Mouse (Mus musculus): ENCODE results near the gene Rpp25l. TPM values are rescaled to one million over a fixed set of nuclear protein-coding genes. Genes with fewer than 3 reads are reported as not detected.

Rpp25l gene
- polyA plus RNA-seq, 1 experiment from 2014 or later: 68.7 TPM

DNA sequence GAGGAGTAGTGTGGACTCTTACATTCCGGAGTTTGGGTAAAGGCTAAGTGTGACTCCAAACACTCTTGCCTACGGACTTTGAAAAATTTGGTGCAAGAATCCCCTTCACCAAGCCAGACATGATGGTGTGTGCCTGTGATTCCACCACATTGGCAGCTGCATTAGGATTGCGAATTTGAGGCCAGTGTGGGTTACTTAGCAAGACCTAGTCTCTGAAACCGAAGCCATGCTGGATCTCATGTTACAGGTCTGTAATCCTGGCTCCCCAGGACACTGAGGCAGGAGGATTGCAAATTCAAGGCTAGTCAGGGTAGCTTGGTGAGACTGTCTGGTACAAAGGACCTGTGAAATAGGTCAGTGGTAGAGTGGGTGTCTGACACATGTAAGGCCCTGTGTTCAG is 45.4 kb upstream of the Rpp25l start:
- H3K4me2 ChIP-seq (ENCODE audit: low read depth, low read length): no peak overlapping the region
- no peak overlapping the region for H3K4me3 ChIP-seq (ENCODE audit: low read depth, low read length)
- no peak overlapping the region for H3K9ac ChIP-seq (ENCODE audit: low read depth, low read length)
- no peaks in the 10 kb centered on the region for H3K27me3 ChIP-seq (replicated peaks; ENCODE audit: control insufficient read depth, insufficient read depth, low read length)
- 0 out of 2 replicates have a peak, but pooled peaks cover 6% of the 10 kb centered on the region for H3K36me3 ChIP-seq (ENCODE audit: control insufficient read depth, insufficient read depth, low read length)
- H3K9me3 ChIP-seq (ENCODE audit: control insufficient read depth, low read length): no peaks in the 10 kb centered on the region
- DNase-seq (ENCODE audit: low spot score) (no peak), ATAC-seq (ENCODE audit: low read depth) (no peak)
- H3K27ac ChIP-seq (replicated peaks; ENCODE audit: low read depth, low read length): no peak overlapping the region; the same call in 1 of the 2 replicates
- 82% methylated on average over 4 of the region's 4 CpGs for WGBS
- H3K4me1 ChIP-seq (ENCODE audit: control insufficient read depth, insufficient read depth, low read length): peaks cover 16% of the 10 kb centered on the region

- 78% methylated on average over 11 of the region's 11 CpGs for WGBS
Measured at GRCm38 (mm10) chr4:41758021-41758420, 44.7 kb upstream of the Rpp25l start.

DNA sequence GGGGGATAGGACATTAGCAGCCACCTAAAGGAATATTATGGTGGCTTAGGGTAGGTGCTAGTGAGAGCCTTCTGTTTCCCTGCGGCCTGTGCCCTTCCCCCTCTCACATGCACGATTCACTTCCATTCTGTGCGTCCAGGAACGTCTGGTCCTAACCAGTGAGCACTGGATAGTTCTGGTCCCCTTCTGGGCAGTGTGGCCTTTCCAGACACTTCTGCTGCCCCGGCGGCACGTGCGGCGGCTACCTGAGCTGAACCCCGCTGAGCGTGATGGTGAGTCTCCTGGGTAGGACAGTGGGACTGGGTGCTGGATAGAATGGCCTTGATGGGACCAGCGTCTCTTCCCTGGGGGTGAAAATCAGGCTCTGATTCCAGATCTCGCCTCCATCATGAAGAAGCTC is 44.0 kb upstream of the Rpp25l start:
- ATAC-seq (ENCODE audit: low read depth): no peak
- 93% methylated on average over 13 of the region's 13 CpGs for WGBS
- DNase-seq (ENCODE audit: low spot score): no peak
- H3K4me2 ChIP-seq (ENCODE audit: low read depth, low read length): no peak overlapping the region
- 0 out of 2 replicates have a peak, but pooled peaks cover 6% of the 10 kb centered on the region for H3K36me3 ChIP-seq (ENCODE audit: control insufficient read depth, insufficient read depth, low read length)
- no peak overlapping the region for H3K4me3 ChIP-seq (ENCODE audit: low read depth, low read length)
- H3K9me3 ChIP-seq (ENCODE audit: control insufficient read depth, low read length): no peaks in the 10 kb centered on the region
- H3K9ac ChIP-seq (ENCODE audit: low read depth, low read length): no peak overlapping the region
- no peak overlapping the region for H3K27ac ChIP-seq (replicated peaks; ENCODE audit: low read depth, low read length)
- H3K4me1 ChIP-seq (ENCODE audit: control insufficient read depth, insufficient read depth, low read length): peaks cover 16% of the 10 kb centered on the region
- H3K27me3 ChIP-seq (replicated peaks; ENCODE audit: control insufficient read depth, insufficient read depth, low read length): no peaks in the 10 kb centered on the region

More at GRCm38 (mm10) chr4:41758021-41758420, 44.7 kb upstream of the Rpp25l start:
- no peaks in the 10 kb centered on the region for H3K27me3 ChIP-seq (replicated peaks; ENCODE audit: control insufficient read depth, insufficient read depth, low read length)
- no peak for ATAC-seq (ENCODE audit: low read depth)
- H3K4me3 ChIP-seq (ENCODE audit: low read depth, low read length): no peak overlapping the region
- H3K36me3 ChIP-seq (ENCODE audit: control insufficient read depth, insufficient read depth, low read length): 0 out of 2 replicates have a peak, but pooled peaks cover 6% of the 10 kb centered on the region
- no peak overlapping the region for H3K9ac ChIP-seq (ENCODE audit: low read depth, low read length)
- no peak for DNase-seq (ENCODE audit: low spot score)
- H3K4me1 ChIP-seq (ENCODE audit: control insufficient read depth, insufficient read depth, low read length): peaks cover 16% of the 10 kb centered on the region
- no peak overlapping the region for H3K27ac ChIP-seq (replicated peaks; ENCODE audit: low read depth, low read length)
- H3K4me2 ChIP-seq (ENCODE audit: low read depth, low read length): no peak overlapping the region
- no peaks in the 10 kb centered on the region for H3K9me3 ChIP-seq (ENCODE audit: control insufficient read depth, low read length)

DNA sequence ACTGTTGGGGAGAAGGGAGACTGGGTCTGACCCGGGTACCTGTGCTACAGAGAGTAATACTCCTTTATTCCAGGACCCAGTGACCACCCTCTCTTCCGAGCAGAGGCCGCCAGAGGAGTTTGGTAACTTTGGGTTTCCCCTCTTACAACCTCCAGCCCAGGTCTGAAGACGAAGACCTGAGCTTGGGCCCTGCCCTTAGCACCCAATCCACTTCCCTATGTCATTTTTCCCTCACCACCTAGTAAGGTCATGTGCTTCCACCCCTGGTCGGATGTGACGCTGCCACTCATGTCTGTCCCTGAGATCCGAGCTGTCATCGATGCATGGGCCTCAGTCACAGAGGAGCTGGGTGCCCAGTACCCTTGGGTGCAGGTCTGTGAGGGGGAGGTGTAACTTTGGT is 43.1 kb upstream of the Rpp25l start:
- no peak for DNase-seq (ENCODE audit: low spot score)
- H3K27me3 ChIP-seq (replicated peaks; ENCODE audit: control insufficient read depth, insufficient read depth, low read length): no peaks in the 10 kb centered on the region
- no peaks in the 10 kb centered on the region for H3K9me3 ChIP-seq (ENCODE audit: control insufficient read depth, low read length)
- peak overlapping the region; percentile 93 for H3K4me2 ChIP-seq (ENCODE audit: low read depth, low read length)
- H3K4me1 ChIP-seq (ENCODE audit: control insufficient read depth, insufficient read depth, low read length): peaks cover 13% of the 10 kb centered on the region
- peak overlapping the region; percentile 79 for H3K4me3 ChIP-seq (ENCODE audit: low read depth, low read length)
- WGBS: 77% methylated on average over 8 of the region's 8 CpGs
- no peak for ATAC-seq (ENCODE audit: low read depth)
- peak overlapping the region; percentile 89; the same call in 1 of the 2 replicates for H3K27ac ChIP-seq (replicated peaks; ENCODE audit: low read depth, low read length)
- 0 out of 2 replicates have a peak, but pooled peaks cover 6% of the 10 kb centered on the region for H3K36me3 ChIP-seq (ENCODE audit: control insufficient read depth, insufficient read depth, low read length)
- H3K9ac ChIP-seq (ENCODE audit: low read depth, low read length): peak overlapping the region; percentile 82

DNA sequence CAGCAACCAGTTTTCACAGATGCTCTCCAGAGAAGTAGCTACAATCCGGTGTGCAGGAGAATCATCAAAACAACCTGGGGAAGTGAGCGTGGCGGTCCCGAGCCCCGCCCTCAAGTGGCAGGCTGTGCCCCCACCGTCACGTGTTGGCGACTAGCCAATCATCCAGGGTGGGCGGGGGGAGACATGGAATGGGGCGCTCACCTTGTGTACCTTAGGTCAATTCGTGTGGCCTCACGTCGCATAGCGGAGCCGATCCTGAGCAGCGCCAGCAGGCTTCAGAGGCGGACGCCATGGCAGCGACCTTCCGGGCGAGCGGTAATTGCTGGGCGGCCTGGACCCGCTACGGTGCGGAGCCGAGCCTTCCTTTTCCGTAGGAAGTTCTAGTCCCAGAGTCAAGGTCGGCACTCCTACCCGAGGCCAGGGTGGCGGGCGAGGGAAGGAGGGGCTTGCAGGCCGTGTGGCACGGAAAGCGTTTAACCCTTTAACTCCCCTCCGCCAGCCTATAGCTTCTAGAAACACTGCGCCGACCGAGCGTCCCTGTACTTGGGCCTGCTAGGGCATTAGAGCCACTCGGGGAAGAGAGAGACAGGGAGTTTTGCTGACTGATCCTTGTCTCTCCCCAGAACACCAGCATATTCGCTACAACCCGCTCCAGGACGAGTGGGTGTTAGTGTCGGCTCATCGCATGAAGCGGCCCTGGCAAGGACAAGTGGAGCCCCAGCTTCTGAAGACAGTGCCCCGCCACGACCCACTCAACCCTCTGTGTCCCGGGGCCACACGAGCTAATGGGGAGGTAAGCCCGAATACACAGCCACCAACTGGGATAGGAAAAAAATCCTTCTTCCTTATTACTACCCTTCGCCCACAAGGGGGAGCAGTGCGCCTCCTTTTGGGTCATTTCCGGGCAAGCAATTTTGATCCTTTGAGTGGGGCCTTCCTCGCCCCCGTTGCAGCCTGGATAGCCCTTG is 42.3 kb upstream of the Rpp25l start, which contains the start of gene Sigmar1:
Gene Sigmar1, minus strand, starts transcription at position 820 of the 968 bp plus-strand sequence.
- Histone ChIP-seq H3K36me3 (ENCODE audit: control insufficient read depth, insufficient read depth, low read length) (0 out of 2 replicates have a peak, but pooled peaks cover 6% of the 10 kb centered on the region), H3K27me3 (replicated peaks; ENCODE audit: control insufficient read depth, insufficient read depth, low read length) (no peaks in the 10 kb centered on the region), H3K4me2 (ENCODE audit: low read depth, low read length) (peak within 1 kb of the TSS; percentile 93), H3K4me1 (ENCODE audit: control insufficient read depth, insufficient read depth, low read length) (peaks cover 8% of the 10 kb centered on the region), H3K9ac (ENCODE audit: low read depth, low read length) (peak within 1 kb of the TSS; percentile 82), H3K4me3 (ENCODE audit: low read depth, low read length) (peak within 1 kb of the TSS; percentile 79), H3K27ac (replicated peaks; ENCODE audit: low read depth, low read length) (peak within 1 kb of the TSS; percentile 89), H3K9me3 (ENCODE audit: control insufficient read depth, low read length) (no peaks in the 10 kb centered on the region)
- WGBS: under 1% methylated on average over 48 of the region's 57 CpGs
- DNase-seq (ENCODE audit: low spot score) (peak; percentile 89), ATAC-seq (ENCODE audit: low read depth) (peak; percentile 74)

DNA sequence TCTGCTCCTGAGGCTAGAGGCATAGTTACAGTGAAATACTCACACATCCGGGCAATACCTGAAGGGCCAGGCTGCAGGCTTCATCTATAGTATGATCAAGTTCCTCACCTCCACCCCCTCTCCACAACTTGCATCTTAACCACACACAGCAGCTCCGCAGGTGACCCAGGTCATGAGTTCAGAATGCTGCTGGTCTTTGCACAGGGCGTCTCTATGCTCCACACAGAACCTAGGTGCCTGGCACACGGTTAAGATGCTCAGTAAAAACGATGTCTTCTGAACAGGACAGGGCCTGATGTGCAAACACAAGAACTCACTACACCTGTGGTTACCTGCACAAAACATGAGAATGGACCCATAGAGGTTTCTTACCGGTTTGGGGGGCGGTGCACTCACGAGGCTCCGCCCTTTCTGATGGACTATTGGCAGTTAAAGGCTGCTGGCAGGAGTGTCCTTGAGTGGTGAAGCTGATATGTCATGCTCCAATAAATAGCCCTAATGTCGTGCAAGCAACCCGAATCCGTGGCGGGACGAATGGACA is 41.5 kb upstream of the Rpp25l start, which contains the start of gene Galt:
Gene Galt, plus strand, starts transcription at position 432 of the 541 bp plus-strand sequence.
- Histone ChIP-seq H3K4me1 (ENCODE audit: control insufficient read depth, insufficient read depth, low read length) (peaks cover 5% of the 10 kb centered on the region), H3K27me3 (replicated peaks; ENCODE audit: control insufficient read depth, insufficient read depth, low read length) (no peaks in the 10 kb centered on the region), H3K36me3 (ENCODE audit: control insufficient read depth, insufficient read depth, low read length) (0 out of 2 replicates have a peak, but pooled peaks cover 6% of the 10 kb centered on the region), H3K27ac (replicated peaks; ENCODE audit: low read depth, low read length) (peak within 1 kb of the TSS; percentile 89), H3K9ac (ENCODE audit: low read depth, low read length) (peak within 1 kb of the TSS; percentile 82), H3K9me3 (ENCODE audit: control insufficient read depth, low read length) (no peaks in the 10 kb centered on the region), H3K4me2 (ENCODE audit: low read depth, low read length) (peak within 1 kb of the TSS; percentile 93), H3K4me3 (ENCODE audit: low read depth, low read length) (peak within 1 kb of the TSS; percentile 79)
- WGBS: 14% methylated on average over 14 of the region's 14 CpGs
- DNase-seq (ENCODE audit: low spot score) (peak; percentile 61), ATAC-seq (ENCODE audit: low read depth) (peak; percentile 68)

- 67% methylated on average over 1 of the region's 1 CpGs for WGBS
Measured at GRCm38 (mm10) chr4:41745021-41745420, 31.7 kb upstream of the Rpp25l start.

DNA sequence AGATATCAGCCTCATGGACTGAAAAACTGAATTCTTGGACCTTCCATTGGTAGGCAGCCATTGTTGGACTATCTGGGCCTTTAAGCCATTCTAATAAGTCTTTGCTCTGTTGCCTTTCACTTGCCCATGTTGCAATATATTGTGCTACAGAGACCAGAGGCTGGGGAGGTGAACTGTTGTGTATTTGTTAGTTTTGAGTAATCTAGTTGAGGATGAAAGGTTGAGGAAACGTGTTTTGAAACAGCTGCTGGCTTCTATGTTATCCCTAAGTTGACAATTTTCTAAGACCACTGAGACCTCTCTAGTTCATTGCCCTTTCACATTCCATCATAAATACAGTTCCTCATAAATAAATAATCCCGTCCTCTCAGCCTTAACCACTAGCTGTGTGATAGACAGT is 30.8 kb upstream of the Rpp25l start:
- Histone ChIP-seq H3K9me3 (ENCODE audit: control insufficient read depth, low read length) (peaks cover 14% of the 10 kb centered on the region; the same call in 1 of the 2 replicates), H3K36me3 (ENCODE audit: control insufficient read depth, insufficient read depth, low read length) (0 out of 2 replicates have a peak, but pooled peaks cover 3% of the 10 kb centered on the region), H3K4me2 (ENCODE audit: low read depth, low read length) (no peak overlapping the region), H3K27ac (replicated peaks; ENCODE audit: low read depth, low read length) (no peak overlapping the region), H3K4me1 (ENCODE audit: control insufficient read depth, insufficient read depth, low read length) (peaks cover 9% of the 10 kb centered on the region; the same call in 1 of the 2 replicates), H3K4me3 (ENCODE audit: low read depth, low read length) (no peak overlapping the region), H3K9ac (ENCODE audit: low read depth, low read length) (no peak overlapping the region), H3K27me3 (replicated peaks; ENCODE audit: control insufficient read depth, insufficient read depth, low read length) (no peaks in the 10 kb centered on the region)
- no peak for ATAC-seq (ENCODE audit: low read depth)
- WGBS: 80% methylated on average over 2 of the region's 2 CpGs
- no peak for DNase-seq (ENCODE audit: low spot score)

More at GRCm38 (mm10) chr4:41745021-41745420, 31.7 kb upstream of the Rpp25l start:
- no peak for DNase-seq (ENCODE audit: low spot score)
- Histone ChIP-seq H3K36me3 (ENCODE audit: control insufficient read depth, insufficient read depth, low read length) (no peaks in the 10 kb centered on the region), H3K4me3 (ENCODE audit: low read depth, low read length) (no peak overlapping the region), H3K27me3 (replicated peaks; ENCODE audit: control insufficient read depth, insufficient read depth, low read length) (no peaks in the 10 kb centered on the region), H3K4me1 (ENCODE audit: control insufficient read depth, insufficient read depth, low read length) (0 out of 2 replicates have a peak, but pooled peaks cover 3% of the 10 kb centered on the region), H3K27ac (replicated peaks; ENCODE audit: low read depth, low read length) (no peak overlapping the region), H3K4me2 (ENCODE audit: low read depth, low read length) (no peak overlapping the region), H3K9me3 (ENCODE audit: control insufficient read depth, low read length) (peaks cover 14% of the 10 kb centered on the region; the same call in 1 of the 2 replicates), H3K9ac (ENCODE audit: low read depth, low read length) (no peak overlapping the region)
- no peak for ATAC-seq (ENCODE audit: low read depth)

Data from embryonic facial prominence, embryonic 14.5 days (tissue).